Mouse (Mus musculus) MEL (cell line): ENCODE data around the gene Stxbp5l. TPM values are rescaled to one million over a fixed set of nuclear protein-coding genes. Genes with fewer than 3 reads are reported as not detected.

Experiments used
- DNase-seq: peaks from one replicate; pipeline ENCODE4 v3.0.0; 2011; ENCODE audit warnings: low read depth, low spot score
- H3K27ac ChIP-seq: 2 replicates; pipeline ENCODE4 v1.5.1; 2012; ENCODE audit warnings: low read depth, mild to moderate bottlenecking, control low read depth, low read length, moderate library complexity; ENCODE audit not compliant: control insufficient read depth
- H3K27me3 ChIP-seq, 2 experiments: fragments of 150-350 bp in 1 of 2; sonication (generic) in 1 of 2; 2 replicates each; pipeline ENCODE4 v1.6.1; 2012; ENCODE audit warnings: low read length in 2 of 2, mild to moderate bottlenecking in 2 of 2, improper control_type of control experiment in 1 of 2, moderate library complexity in 1 of 2; ENCODE audit not compliant: insufficient read depth in 2 of 2, control insufficient read depth in 1 of 2
- H3K36me3 ChIP-seq, 2 experiments: 2 replicates each; pipeline ENCODE4 v1.6.1; 2012 to 2014; ENCODE audit warnings: low read length in 2 of 2, improper control_type of control experiment in 1 of 2, inconsistent platforms in 1 of 2, mild to moderate bottlenecking in 1 of 2; ENCODE audit not compliant: insufficient read depth in 2 of 2, control insufficient read depth in 1 of 2
- H3K4me1 ChIP-seq, 2 experiments: fragments of 150-350 bp in 1 of 2; sonication (generic) in 1 of 2; 2 replicates each; pipeline ENCODE4 v1.6.1; 2012; ENCODE audit warnings: low read length in 2 of 2, improper control_type of control experiment in 1 of 2, mild to moderate bottlenecking in 1 of 2; ENCODE audit not compliant: insufficient read depth in 2 of 2, control insufficient read depth in 1 of 2
- H3K4me3 ChIP-seq, 2 experiments: fragments of 150-350 bp in 1 of 2; sonication (generic) in 1 of 2; 2 replicates each; pipeline ENCODE4 v1.5.1; 2012; ENCODE audit warnings: low read depth in 2 of 2, low read length in 2 of 2, mild to moderate bottlenecking in 2 of 2, moderate library complexity in 2 of 2, control low read depth in 1 of 2, improper control_type of control experiment in 1 of 2; ENCODE audit not compliant: control insufficient read depth in 1 of 2, insufficient read depth in 1 of 2
- H3K79me2 ChIP-seq: 2 replicates; pipeline ENCODE4 v1.6.1; 2012; ENCODE audit warnings: mild to moderate bottlenecking, low read length, moderate library complexity; ENCODE audit not compliant: control insufficient read depth, poor library complexity, insufficient read depth
- H3K9ac ChIP-seq: 2 replicates; pipeline ENCODE4 v1.6.1; 2012; ENCODE audit warnings: low read depth, mild to moderate bottlenecking, control low read depth, low read length, moderate library complexity; ENCODE audit not compliant: control insufficient read depth, poor library complexity, severe bottlenecking
- H3K9me3 ChIP-seq: fragments of 150-350 bp; sonication (generic); replicated peaks from 2 replicates; pipeline ENCODE4 v1.6.1; 2012; ENCODE audit warnings: mild to moderate bottlenecking, low read length, improper control_type of control experiment, moderate library complexity; ENCODE audit not compliant: insufficient read depth
- BHLHE40 ChIP-seq: IDR thresholded peaks from 2 replicates; pipeline ENCODE4 v1.6.1; 2012; ENCODE audit warnings: low read depth, mild to moderate bottlenecking, inconsistent platforms, low read length, improper control_type of control experiment, borderline replicate concordance
- CHD1 ChIP-seq: IDR thresholded peaks from 2 replicates; pipeline ENCODE4 v1.6.1; 2012; ENCODE audit warnings: low read depth, mild to moderate bottlenecking, inconsistent platforms, low read length, improper control_type of control experiment
- CHD2 ChIP-seq: IDR thresholded peaks from 2 replicates; pipeline ENCODE4 v1.6.1; 2011; ENCODE audit warnings: low read length, improper control_type of control experiment
- E2F4 ChIP-seq: IDR thresholded peaks from 2 replicates; pipeline ENCODE4 v1.6.1; 2011; ENCODE audit warnings: low read depth, low read length, improper control_type of control experiment, borderline replicate concordance
- EP300 ChIP-seq, 2 experiments: IDR thresholded peaks; 2 replicates each; pipeline ENCODE4 v1.6.1; 2011; ENCODE audit warnings: improper control_type of control experiment in 2 of 2, low read length in 2 of 2, low read depth in 1 of 2, mild to moderate bottlenecking in 1 of 2
- GATA1 ChIP-seq: IDR thresholded peaks from 2 replicates; pipeline ENCODE4 v1.6.1; 2011; ENCODE audit warnings: low read depth, low read length, improper control_type of control experiment
- HCFC1 ChIP-seq: IDR thresholded peaks from 2 replicates; pipeline ENCODE4 v1.6.1; 2012; ENCODE audit warnings: low read depth, mild to moderate bottlenecking, inconsistent platforms, low read length, improper control_type of control experiment, moderate library complexity
- MAFK ChIP-seq: IDR thresholded peaks from 2 replicates; pipeline ENCODE4 v1.6.1; 2011; ENCODE audit warnings: low read depth, mild to moderate bottlenecking, low read length, improper control_type of control experiment, borderline replicate concordance
- MAX ChIP-seq: IDR thresholded peaks from 2 replicates; pipeline ENCODE4 v1.6.1; 2011; ENCODE audit warnings: low read length, improper control_type of control experiment
- MXI1 ChIP-seq: IDR thresholded peaks from 2 replicates; pipeline ENCODE4 v1.6.1; 2011; ENCODE audit warnings: mild to moderate bottlenecking, low read depth, low read length, improper control_type of control experiment
- MYB ChIP-seq: IDR thresholded peaks from 2 replicates; pipeline ENCODE4 v1.6.1; 2011; ENCODE audit warnings: mild to moderate bottlenecking, low read depth, low read length, improper control_type of control experiment
- NELFE ChIP-seq: IDR thresholded peaks from 2 replicates; pipeline ENCODE4 v1.6.1; 2011; ENCODE audit warnings: low read depth, low read length, improper control_type of control experiment
- NRF1 ChIP-seq: IDR thresholded peaks from 2 replicates; pipeline ENCODE4 v1.6.1; 2014; ENCODE audit warnings: low read depth, mild to moderate bottlenecking, inconsistent platforms, low read length, improper control_type of control experiment, moderate library complexity; ENCODE audit not compliant: poor library complexity, insufficient read depth, severe bottlenecking
- POLR2A ChIP-seq, 2 experiments: IDR thresholded peaks; 2 replicates each; pipeline ENCODE4 v1.6.1; 2011 to 2012; ENCODE audit warnings: low read length in 2 of 2, mild to moderate bottlenecking in 2 of 2, control low read depth in 1 of 2, improper control_type of control experiment in 1 of 2, low read depth in 1 of 2, moderate library complexity in 1 of 2; ENCODE audit not compliant: control insufficient read depth in 1 of 2, insufficient read depth in 1 of 2, poor library complexity in 1 of 2
- POLR2AphosphoS2 ChIP-seq: IDR thresholded peaks from 2 replicates; pipeline ENCODE4 v1.6.1; 2011; ENCODE audit warnings: low read length, improper control_type of control experiment
- RCOR1 ChIP-seq: IDR thresholded peaks from 2 replicates; pipeline ENCODE4 v1.6.1; 2012; ENCODE audit warnings: low read depth, mild to moderate bottlenecking, inconsistent platforms, low read length, improper control_type of control experiment
- SIN3A ChIP-seq: IDR thresholded peaks from 2 replicates; pipeline ENCODE4 v1.6.1; 2012; ENCODE audit warnings: low read length, improper control_type of control experiment, inconsistent platforms
- SMC3 ChIP-seq: IDR thresholded peaks from 2 replicates; pipeline ENCODE4 v1.6.1; 2011; ENCODE audit warnings: low read depth, low read length, improper control_type of control experiment
- TBP ChIP-seq: IDR thresholded peaks from 2 replicates; pipeline ENCODE4 v1.8.0; 2011; ENCODE audit warnings: low read depth, low read length, improper control_type of control experiment
- TCF12 ChIP-seq: IDR thresholded peaks from 2 replicates; pipeline ENCODE4 v1.6.1; 2014; ENCODE audit warnings: low read depth, mild to moderate bottlenecking, inconsistent platforms, low read length, improper control_type of control experiment, moderate library complexity
- USF1 ChIP-seq: IDR thresholded peaks from 2 replicates; pipeline ENCODE4 v1.6.1; 2014; ENCODE audit warnings: low read depth, mild to moderate bottlenecking, inconsistent platforms, low read length, improper control_type of control experiment, moderate library complexity
- USF2 ChIP-seq, 2 experiments: IDR thresholded peaks; 2 replicates each; pipeline ENCODE4 v1.6.1; 2011 to 2012; ENCODE audit warnings: improper control_type of control experiment in 2 of 2, low read length in 2 of 2, borderline replicate concordance in 1 of 2, inconsistent platforms in 1 of 2, low read depth in 1 of 2, mild to moderate bottlenecking in 1 of 2; ENCODE audit not compliant: insufficient read depth in 1 of 2
- ZMIZ1 ChIP-seq: IDR thresholded peaks from 2 replicates; pipeline ENCODE4 v1.6.1; 2012; ENCODE audit warnings: low read depth, mild to moderate bottlenecking, inconsistent platforms, low read length, improper control_type of control experiment, moderate library complexity
- ZNF384 ChIP-seq: IDR thresholded peaks from 2 replicates; pipeline ENCODE4 v1.6.1; 2012; ENCODE audit warnings: low read depth, mild to moderate bottlenecking, inconsistent platforms, low read length, improper control_type of control experiment
- polyA plus RNA-seq, 2 experiments: library from polyadenylated mRNA; stranded (reverse) in 1 of 2; unstranded in 1 of 2; fragments of >175 nt in 1 of 2; fragments of >200 nt in 1 of 2; gene quantifications; 2 replicates each; pipeline versions ENCODE4 v1.2.1 to v1.2.4; 2012; ENCODE audit warnings: low replicate concordance in 2 of 2, low read depth in 1 of 2; ENCODE audit not compliant: insufficient read length in 2 of 2, insufficient read depth in 1 of 2, missing spikeins in 1 of 2
- total RNA-seq: library from RNA; depleted of rRNA; stranded (reverse); fragments of 300-350 nt; gene quantifications from 2 replicates; pipeline ENCODE4 v1.2.3, GENCODE M21; 2012

Stxbp5l gene
- total and polyA plus RNA-seq, 3 experiments: not detected

- TF ChIP-seq ZNF384 (no peak), MYB (no peak), BHLHE40 (no peak), USF2 (IDR thresholded peaks at IDR 0.05; ENCODE audit: borderline replicate concordance in 1 of 2, insufficient read depth in 1 of 2, low read depth in 1 of 2, low read length in 2 of 2) (no peak), CHD1 (no peak), NELFE (no peak), MXI1 (no peak), POLR2AphosphoS2 (no peak), NRF1 (no peak), E2F4 (no peak), USF1 (no peak), GATA1 (no peak), MAFK (no peak), HCFC1 (no peak), TCF12 (no peak), SMC3 (no peak), MAX (no peak), RCOR1 (no peak), TBP (no peak), CHD2 (no peak)
- TF ChIP-seq, all 39 proteins: peak for 0
- Histone ChIP-seq H3K79me2 (no peaks in the 10 kb centered on the region), H3K27me3 (peaks cover 0 to 1% of the 10 kb centered on the region in 2 experiments; a peak in 1 of 4 replicates), H3K27ac (no peak overlapping the region), H3K4me1 (no peaks in the 10 kb centered on the region), H3K9me3 (no peaks in the 10 kb centered on the region), H3K9ac (no peak overlapping the region), H3K4me3 (no peak overlapping the region), H3K36me3 (no peaks in the 10 kb centered on the region)
- DNase-seq: no peak
Measured at GRCm38 (mm10) chr16:37355621-37356020, 29.1 kb downstream of the Stxbp5l start.

- H3K9me3 ChIP-seq: no peaks in the 10 kb centered on the region
- H3K36me3 ChIP-seq: no peaks in the 10 kb centered on the region
- no peak overlapping the region for H3K4me3 ChIP-seq
- DNase-seq: no peak
- no peak overlapping the region for H3K27ac ChIP-seq
- H3K9ac ChIP-seq: no peak overlapping the region
- H3K79me2 ChIP-seq: no peaks in the 10 kb centered on the region
- H3K27me3 ChIP-seq: no peaks in the 10 kb centered on the region
- TF ChIP-seq SIN3A (no peak), EP300 (IDR thresholded peaks at IDR 0.05; ENCODE audit: low read depth in 1 of 2, low read length in 2 of 2) (no peak), TBP (no peak), POLR2AphosphoS2 (no peak), CHD1 (no peak), POLR2A (IDR thresholded peaks at IDR 0.05; ENCODE audit: control insufficient read depth in 1 of 2, insufficient read depth in 1 of 2, low read depth in 1 of 2, low read length in 2 of 2, poor library complexity in 1 of 2) (no peak), ZMIZ1 (no peak)
- H3K4me1 ChIP-seq: no peaks in the 10 kb centered on the region
Measured at GRCm38 (mm10) chr16:37347092-37347491, 37.7 kb downstream of the Stxbp5l start.
